8 mouse cellular contexts compared by ENCODE assay signal in the genomic region with DNA sequence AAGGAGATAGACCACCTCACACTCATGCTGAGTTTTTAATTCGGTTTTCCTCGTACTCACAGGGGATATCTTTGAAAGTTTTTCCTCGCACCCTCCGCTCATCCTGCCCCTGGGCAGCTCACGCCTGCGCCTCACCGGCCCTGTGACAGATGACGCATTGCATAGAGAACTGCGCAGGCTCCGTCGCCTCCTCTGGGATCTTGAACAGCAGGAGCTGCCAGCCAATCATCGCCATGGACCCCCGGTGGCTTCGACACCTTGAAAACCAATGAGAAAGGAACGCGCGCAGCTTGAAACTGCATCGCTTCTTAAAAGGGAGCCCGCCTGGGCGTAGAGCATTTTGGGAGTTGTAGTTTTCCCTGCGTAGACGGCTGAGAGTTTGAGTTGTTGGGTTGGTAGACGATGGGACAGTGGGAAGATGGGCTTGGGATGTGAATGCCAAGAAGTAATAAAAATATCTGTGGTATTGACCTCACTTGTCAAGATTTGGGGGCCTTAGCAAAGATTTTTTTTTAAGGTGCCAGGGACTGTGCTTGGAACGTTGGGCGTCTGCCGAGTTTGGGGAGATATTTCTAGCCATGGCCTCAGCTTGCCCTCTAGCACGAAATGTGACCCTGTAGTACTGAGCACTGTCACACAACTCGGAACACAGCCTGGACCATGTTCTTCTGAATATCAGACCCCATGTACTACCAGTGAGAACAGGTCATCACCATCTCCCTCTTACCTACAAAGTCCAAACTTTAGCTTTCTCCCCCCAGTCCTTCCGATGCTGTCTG. TPM values are rescaled to one million over a fixed set of nuclear protein-coding genes. Genes with fewer than 3 reads are reported as not detected.
DNase-seq lines count a peak whose midpoint lies in the region; ATAC-seq and TF ChIP-seq lines count a peak whose summit lies in the region.

No protein-coding gene starts in this region.

- no peaks in the 10 kb centered on the region for H3K9me3 ChIP-seq in hindbrain, postnatal 0 days (ENCODE audit: low read length)

- WGBS in hindbrain, postnatal 0 days: 23% methylated on average over 29 of the region's 29 CpGs

- no peak overlapping the region for H3K27ac ChIP-seq in cortical plate, adult 2 months (ENCODE audit: insufficient read depth, low read length)
- H3K27ac ChIP-seq in hindbrain, postnatal 0 days: no peak overlapping the region

- no peaks in the 10 kb centered on the region for H3K36me3 ChIP-seq in hindbrain, postnatal 0 days (ENCODE audit: insufficient read depth, low read length)

- peak; percentile 75 for DNase-seq in adipocyte (ENCODE audit: low spot score)
- peak; percentile 94 to 97 for DNase-seq in gastrocnemius, adult 8-10 months (ENCODE audit: low spot score in 2 of 2)
- DNase-seq in hindbrain, postnatal 0 days (ENCODE audit: low spot score): peak; percentile 100
- DNase-seq in left cerebral cortex, adult 11 months (ENCODE audit: low spot score): peak; percentile 94
- peak; percentile 96 for DNase-seq in lung, postnatal 10 days
- DNase-seq in right cerebral cortex, adult 2 months (ENCODE audit: low spot score in 2 of 2): peak; percentile 98
- DNase-seq in B cell, adult 2 months: no peak

- peak overlapping the region; percentile 31; the same call in 1 of the 2 replicates for H3K9ac ChIP-seq in hindbrain, postnatal 0 days (replicated peaks; ENCODE audit: low read length)

- no peaks in the 10 kb centered on the region for H3K27me3 ChIP-seq in hindbrain, postnatal 0 days (ENCODE audit: insufficient read depth, low read length)

- peak overlapping the region; percentile 49 for H3K4me2 ChIP-seq in hindbrain, postnatal 0 days (ENCODE audit: low read depth, low read length)

- H3K4me1 ChIP-seq in cortical plate, adult 2 months (ENCODE audit: control insufficient read depth, insufficient read depth, low read length): no peaks in the 10 kb centered on the region; the same call in 1 of the 2 replicates
- H3K4me1 ChIP-seq in hindbrain, postnatal 0 days (ENCODE audit: insufficient read depth, low read length): peaks cover 22% of the 10 kb centered on the region; the same call in 1 of the 2 replicates

- ATAC-seq in hindbrain, postnatal 0 days: peak; percentile 90

- no peak for TF ChIP-seq CTCF in cortical plate, adult 2 months (IDR thresholded peaks at IDR 0.05; ENCODE audit: extremely low read depth, insufficient read depth, low read length)
- TF ChIP-seq CTCF in hindbrain, postnatal 0 days (IDR thresholded peaks at IDR 0.05; ENCODE audit: low read depth): no peak

- peak overlapping the region; percentile 31 for H3K4me3 ChIP-seq in cortical plate, adult 2 months (ENCODE audit: insufficient read depth, low read length)
- peak overlapping the region; percentile 25; the same call in 1 of the 2 replicates for H3K4me3 ChIP-seq in hindbrain, postnatal 0 days (ENCODE audit: low read length)

- TF ChIP-seq POLR2A in cortical plate, adult 2 months (IDR thresholded peaks at IDR 0.05; ENCODE audit: extremely low read depth, insufficient read depth, low read length): peak; percentile 94

RNA-seq across cellular contexts. Expression of a gene that starts 1.0 kb away (rescaled TPM):
- 5.2 and 7.1 TPM in 2 replicates for polyA plus RNA-seq in cortical plate, adult 2 months (2012; rRNA removed)
- 10 to 100 TPM; 18.5 to 36.8 (median 28.8) TPM for total RNA-seq in gastrocnemius, adult 8-10 months (2022)
- total RNA-seq in hindbrain, postnatal 0 days (2014; rRNA removed): 3.3 and 3.6 TPM in 2 replicates
- polyA plus RNA-seq in hindbrain, postnatal 0 days (2015; fragmentation: Nextera tagmentation; extraction: Ambion mirVana): 2.9 and 3.9 TPM in 2 replicates

RNA-seq across cellular contexts. Expression of a gene that starts 11.5 kb away (rescaled TPM):
- 6.9 and 7.8 TPM in 2 replicates for polyA plus RNA-seq in cortical plate, adult 2 months (2012; rRNA removed)
- total RNA-seq in gastrocnemius, adult 8-10 months (2022): 1 to 10 TPM; 5.1 to 7.0 (median 5.3) TPM
- 36.4 and 39.8 TPM in 2 replicates for total RNA-seq in hindbrain, postnatal 0 days (2014; rRNA removed)
- 18.7 TPM in 2 replicates for polyA plus RNA-seq in hindbrain, postnatal 0 days (2015; fragmentation: Nextera tagmentation; extraction: Ambion mirVana)

RNA-seq across cellular contexts. Expression of a gene that starts 17.2 kb away (rescaled TPM):
- polyA plus RNA-seq in cortical plate, adult 2 months (2012; rRNA removed): 0.09 and 0.13 TPM in 2 replicates
- total RNA-seq in gastrocnemius, adult 8-10 months (2022): not detected
- total RNA-seq in hindbrain, postnatal 0 days (2014; rRNA removed): 0.10 and 0.54 TPM in 2 replicates
- polyA plus RNA-seq in hindbrain, postnatal 0 days (2015; fragmentation: Nextera tagmentation; extraction: Ambion mirVana): 0.10 TPM in 1 of 2 replicates, not detected in the other

RNA-seq across cellular contexts. Expression of a gene that starts 21.7 kb away (rescaled TPM):
- polyA plus RNA-seq in cortical plate, adult 2 months (2012; rRNA removed): 0.09 and 0.15 TPM in 2 replicates
- total RNA-seq in gastrocnemius, adult 8-10 months (2022): not detected
- 0.18 TPM in 1 of 2 replicates, not detected in the other for total RNA-seq in hindbrain, postnatal 0 days (2014; rRNA removed)
- not detected in 2 replicates for polyA plus RNA-seq in hindbrain, postnatal 0 days (2015; fragmentation: Nextera tagmentation; extraction: Ambion mirVana)

RNA-seq across cellular contexts. Expression of a gene that starts 23.5 kb away (rescaled TPM):
- not detected in 2 replicates for polyA plus RNA-seq in cortical plate, adult 2 months (2012; rRNA removed)
- not detected for total RNA-seq in gastrocnemius, adult 8-10 months (2022)
- not detected in 2 replicates for total RNA-seq in hindbrain, postnatal 0 days (2014; rRNA removed)
- polyA plus RNA-seq in hindbrain, postnatal 0 days (2015; fragmentation: Nextera tagmentation; extraction: Ambion mirVana): not detected in 2 replicates

Comparison
In these comparisons a context has a peak if more than half of its experiments do, and no peak if none do; other contexts are left out.
1. DNase-seq: peak in adipocyte (single experiment), gastrocnemius, adult 8-10 months (2 of 2), hindbrain, postnatal 0 days (single experiment), left cerebral cortex, adult 11 months (single experiment), lung, postnatal 10 days (single experiment) and right cerebral cortex, adult 2 months (2 of 2); none in B cell, adult 2 months (0 of 2).